Mouse (Mus musculus) layer of hippocampus, adult 11-12 months (tissue): ENCODE measurements around the gene Rrp9.

Experiments used
- DNase-seq: peaks from one replicate; pipeline ENCODE4 v3.0.0; 2022; ENCODE audit warnings: low spot score

Gene Rrp9

GRCm38 (mm10) chr9:106456325-106457162 is 19.2 kb upstream of the Rrp9 start:
- DNase-seq = no peak

GRCm38 (mm10) chr9:106457163-106457559 is 18.6 kb upstream of the Rrp9 start:
- no peak for DNase-seq

GRCm38 (mm10) chr9:106457920-106458319 is 17.8 kb upstream of the Rrp9 start:
- DNase-seq = no peak

- no peak for DNase-seq
These were observed 15.8 kb upstream of the Rrp9 start for GRCm38 (mm10) chr9:106459946-106460345.

- DNase-seq = no peak
These were observed 15.2 kb upstream of the Rrp9 start for GRCm38 (mm10) chr9:106460401-106461025.

GRCm38 (mm10) chr9:106461026-106461415 is 14.7 kb upstream of the Rrp9 start:
- DNase-seq = no peak

- DNase-seq = no peak
These were observed 13.9 kb upstream of the Rrp9 start for GRCm38 (mm10) chr9:106461641-106462429.

- DNase-seq = no peak
These were observed 13.3 kb upstream of the Rrp9 start for GRCm38 (mm10) chr9:106462430-106462800.

GRCm38 (mm10) chr9:106463122-106464063 is 12.4 kb upstream of the Rrp9 start:
- DNase-seq = no peak

- peak; percentile 75 for DNase-seq
These were observed 10.8 kb upstream of the Rrp9 start for GRCm38 (mm10) chr9:106464751-106465541.

- peak; percentile 84 for DNase-seq
These were observed 10.1 kb upstream of the Rrp9 start, which contains the start of gene Gpr62 for GRCm38 (mm10) chr9:106465571-106466200. TSS of gene Gpr62 (minus strand) at chr9:106465938.

- no peak for DNase-seq
These were observed 9.0 kb upstream of the Rrp9 start for GRCm38 (mm10) chr9:106466721-106467120.

GRCm38 (mm10) chr9:106467746-106468145 is 8.0 kb upstream of the Rrp9 start:
- DNase-seq = no peak

GRCm38 (mm10) chr9:106469317-106469716 is 6.4 kb upstream of the Rrp9 start:
- no peak for DNase-seq

GRCm38 (mm10) chr9:106469776-106470175 is 6.0 kb upstream of the Rrp9 start:
- no peak for DNase-seq

GRCm38 (mm10) chr9:106470991-106471750 is 4.6 kb upstream of the Rrp9 start:
- DNase-seq = peak; percentile 9

- DNase-seq = peak; percentile 50
These were observed 3.9 kb upstream of the Rrp9 start for GRCm38 (mm10) chr9:106471892-106472291.

GRCm38 (mm10) chr9:106472321-106472720 is 3.4 kb upstream of the Rrp9 start:
- peak; percentile 12 for DNase-seq

GRCm38 (mm10) chr9:106473081-106473752 is 2.5 kb upstream of the Rrp9 start:
- DNase-seq = peak; percentile 14
